Mouse (Mus musculus) cerebellum, postnatal 25 days (tissue): Measurements from ENCODE around the gene Palm2.

ENCODE experiments used
- DNase-seq, 2 experiments: peaks; one replicate each; pipeline ENCODE4 v3.0.0; 2021; ENCODE audit warnings: mixed read lengths in 2 of 2

The Palm2 gene

GRCm38 (mm10) chr4:57672996-57673906, 239.2 kb downstream of the Palm2 start:
- DNase-seq = peak; percentile 88 to 92

- DNase-seq = no peak
Measured at GRCm38 (mm10) chr4:57674351-57674750, 240.3 kb downstream of the Palm2 start.

GRCm38 (mm10) chr4:57675387-57675786, 241.3 kb downstream of the Palm2 start:
- peak in 1 of 2 experiments; percentile 38 for DNase-seq

GRCm38 (mm10) chr4:57677916-57678315, 243.9 kb downstream of the Palm2 start:
- DNase-seq = no peak

- no peak for DNase-seq
Measured at GRCm38 (mm10) chr4:57678991-57679457, 245.0 kb downstream of the Palm2 start.

- no peak for DNase-seq
Measured at GRCm38 (mm10) chr4:57680186-57680585, 246.1 kb downstream of the Palm2 start.

GRCm38 (mm10) chr4:57681511-57681910, 247.5 kb downstream of the Palm2 start:
- peak; percentile 65 to 73 for DNase-seq

GRCm38 (mm10) chr4:57682341-57682740, 248.3 kb downstream of the Palm2 start:
- no peak for DNase-seq

- no peak for DNase-seq
Measured at GRCm38 (mm10) chr4:57682944-57683343, 248.9 kb downstream of the Palm2 start.

- DNase-seq = no peak
Measured at GRCm38 (mm10) chr4:57684676-57685215, 250.7 kb downstream of the Palm2 start.

GRCm38 (mm10) chr4:57686736-57687135, 252.7 kb downstream of the Palm2 start:
- DNase-seq = no peak

- no peak for DNase-seq
Measured at GRCm38 (mm10) chr4:57687583-57687982, 253.5 kb downstream of the Palm2 start.

- DNase-seq = no peak
Measured at GRCm38 (mm10) chr4:57688131-57688530, 254.1 kb downstream of the Palm2 start.

GRCm38 (mm10) chr4:57690001-57690400, 256.0 kb downstream of the Palm2 start:
- DNase-seq = no peak

GRCm38 (mm10) chr4:57690805-57691204, 256.8 kb downstream of the Palm2 start:
- DNase-seq = no peak

- DNase-seq = no peak
Measured at GRCm38 (mm10) chr4:57694356-57695136, 260.5 kb downstream of the Palm2 start.

GRCm38 (mm10) chr4:57696955-57697354, 262.9 kb downstream of the Palm2 start:
- DNase-seq = no peak

GRCm38 (mm10) chr4:57697918-57698611, 264.0 kb downstream of the Palm2 start:
- DNase-seq = no peak

GRCm38 (mm10) chr4:57701576-57701975, 267.5 kb downstream of the Palm2 start:
- DNase-seq = peak in 1 of 2 experiments; percentile 19

- no peak for DNase-seq
Measured at GRCm38 (mm10) chr4:57703574-57704470, 269.8 kb downstream of the Palm2 start.

GRCm38 (mm10) chr4:57704575-57704974, 270.5 kb downstream of the Palm2 start:
- DNase-seq = no peak

GRCm38 (mm10) chr4:57715849-57716248, 281.8 kb downstream of the Palm2 start:
- DNase-seq = no peak
